Mouse (Mus musculus) neural tube, embryonic 10.5 days (tissue): ENCODE results near the gene Srms.

Source experiments
- DNase-seq: peaks from one replicate; pipeline ENCODE4 v3.0.0-alpha.2; 2017; ENCODE audit warnings: low spot score; ENCODE audit errors: extremely low spot score

The Srms gene

GRCm38 (mm10) chr2:181166469-181166868 lies 46.5 kb downstream of the Srms start:
- no peak for DNase-seq

- DNase-seq, result no peak
Measured at GRCm38 (mm10) chr2:181160821-181161220, 52.2 kb downstream of the Srms start.

- DNase-seq, result peak; percentile 34
Measured at GRCm38 (mm10) chr2:181159771-181160170, 53.2 kb downstream of the Srms start.

GRCm38 (mm10) chr2:181159091-181159514 lies 53.9 kb downstream of the Srms start:
- no peak for DNase-seq

GRCm38 (mm10) chr2:181158471-181158870 lies 54.5 kb downstream of the Srms start:
- DNase-seq, result no peak

- no peak for DNase-seq
Measured at GRCm38 (mm10) chr2:181157716-181158302, 55.2 kb downstream of the Srms start.

GRCm38 (mm10) chr2:181157180-181157579 lies 55.8 kb downstream of the Srms start:
- no peak for DNase-seq

- DNase-seq, result no peak
Measured at GRCm38 (mm10) chr2:181156248-181157121, 56.5 kb downstream of the Srms start, which contains the start of gene Eef1a2. Gene Eef1a2, minus strand, starts transcription at chr2:181157014.

- DNase-seq, result no peak
Measured at GRCm38 (mm10) chr2:181155801-181156200, 57.2 kb downstream of the Srms start.
